Mouse (Mus musculus): ENCODE measurements at regions not wholly inside any gene's neighbourhood (a gene's known extent, or its start where the extent isn't known, plus 50 kb on each side); places are given as distances from the start of the nearest gene placed in this dataset.

DNA sequence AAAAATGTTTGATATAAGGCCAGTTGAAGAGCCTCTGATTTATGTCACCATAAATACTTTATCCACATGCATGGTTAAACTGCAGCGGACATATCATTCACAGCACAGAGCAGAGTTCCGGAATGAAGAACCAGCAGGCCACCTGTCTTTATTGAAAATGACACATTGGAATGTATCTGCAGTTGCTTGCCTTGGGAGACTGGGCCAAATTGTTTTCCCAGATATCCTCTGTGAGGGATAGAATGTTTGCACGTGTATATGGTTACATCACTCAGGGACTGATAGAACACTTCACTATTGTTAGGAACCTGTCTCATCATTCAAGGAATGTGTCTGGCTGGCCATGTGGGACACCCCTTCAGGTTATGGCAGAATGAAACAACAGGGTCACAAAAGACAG, 585.3 kb upstream of the Adgrl2 start:
- no peaks in the 10 kb centered on the region for H3K36me3 ChIP-seq
- H3K27ac ChIP-seq (replicated peaks), result no peak overlapping the region
- WGBS, result 84% methylated on average over 3 of the region's 3 CpGs
- no peak overlapping the region for H3K4me3 ChIP-seq
- no peaks in the 10 kb centered on the region for H3K9me3 ChIP-seq (replicated peaks)
- DNase-seq (ENCODE audit: low spot score), result no peak
- H3K27me3 ChIP-seq (ENCODE audit: low read depth, poor library complexity, severe bottlenecking), result no peaks in the 10 kb centered on the region
- peaks cover 27% of the 10 kb centered on the region for H3K4me1 ChIP-seq

DNA sequence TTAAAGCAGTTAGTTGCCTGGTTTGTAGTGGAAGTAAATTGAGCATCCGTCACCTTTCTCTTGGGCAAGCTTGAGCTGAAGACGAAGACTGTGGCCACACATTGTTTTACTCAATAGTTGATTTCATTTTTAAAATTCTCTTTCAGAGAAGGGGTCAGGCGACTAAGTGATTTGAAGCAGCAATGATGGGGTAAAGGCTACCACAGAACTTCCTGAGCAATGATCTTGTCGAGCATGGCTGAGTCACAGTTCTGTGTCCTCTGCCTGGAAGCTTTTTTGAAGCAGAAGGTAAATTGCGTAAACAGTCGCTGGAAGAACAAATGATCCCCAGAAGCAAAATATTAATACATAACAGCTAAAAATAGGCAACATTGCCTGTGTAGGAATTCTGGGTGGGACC, 576.5 kb upstream of the Adgrl2 start:
- 91% methylated on average over 6 of the region's 6 CpGs for WGBS
- Histone ChIP-seq H3K4me1 (peaks cover 7% of the 10 kb centered on the region), H3K36me3 (no peaks in the 10 kb centered on the region), H3K4me3 (no peak overlapping the region), H3K27ac (replicated peaks) (no peak overlapping the region), H3K27me3 (ENCODE audit: low read depth, poor library complexity, severe bottlenecking) (no peaks in the 10 kb centered on the region), H3K9me3 (replicated peaks) (no peaks in the 10 kb centered on the region)
- no peak for DNase-seq (ENCODE audit: low spot score)

DNA sequence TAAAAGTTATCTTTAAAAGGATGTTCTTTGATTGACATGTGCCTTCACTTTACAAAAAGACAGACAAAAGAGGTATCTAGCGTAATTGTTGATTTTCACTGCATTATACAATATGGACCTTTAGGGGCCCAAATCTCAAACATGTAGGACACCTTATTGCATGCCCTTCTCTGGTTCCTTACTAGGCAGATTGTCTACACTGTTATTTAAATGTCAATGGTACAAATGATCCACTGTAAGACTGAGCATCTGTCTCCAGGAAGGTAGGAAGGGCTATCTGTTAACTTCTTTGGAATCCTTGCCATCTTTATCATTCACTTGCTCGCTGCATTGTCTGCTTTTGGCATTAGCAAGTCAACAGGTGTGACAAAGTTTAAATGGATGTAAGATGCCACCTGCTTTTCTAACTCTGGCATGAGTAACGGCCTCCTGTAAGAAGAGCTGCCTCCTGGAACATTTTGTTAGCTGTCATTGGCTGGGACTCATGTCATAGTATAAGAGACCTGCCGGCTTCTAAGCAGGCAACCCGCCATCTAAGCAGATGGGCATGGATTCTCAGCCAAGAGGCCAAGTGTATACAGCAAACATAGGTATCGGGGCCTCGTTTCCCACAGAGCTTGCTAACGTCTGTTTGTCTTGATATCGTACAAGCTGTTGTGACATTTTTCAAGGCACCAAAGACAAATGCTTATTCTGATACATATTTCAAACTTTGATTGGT, 560.0 kb upstream of the Adgrl2 start:
- DNase-seq (ENCODE audit: low spot score), result no peak
- H3K4me1 ChIP-seq, result no peaks in the 10 kb centered on the region
- no peak overlapping the region for H3K27ac ChIP-seq (replicated peaks)
- H3K27me3 ChIP-seq (ENCODE audit: low read depth, poor library complexity, severe bottlenecking), result no peaks in the 10 kb centered on the region
- WGBS, result 92% methylated on average over 9 of the region's 9 CpGs
- no peaks in the 10 kb centered on the region for H3K9me3 ChIP-seq (replicated peaks)
- H3K36me3 ChIP-seq, result no peaks in the 10 kb centered on the region
- H3K4me3 ChIP-seq, result no peak overlapping the region

DNA sequence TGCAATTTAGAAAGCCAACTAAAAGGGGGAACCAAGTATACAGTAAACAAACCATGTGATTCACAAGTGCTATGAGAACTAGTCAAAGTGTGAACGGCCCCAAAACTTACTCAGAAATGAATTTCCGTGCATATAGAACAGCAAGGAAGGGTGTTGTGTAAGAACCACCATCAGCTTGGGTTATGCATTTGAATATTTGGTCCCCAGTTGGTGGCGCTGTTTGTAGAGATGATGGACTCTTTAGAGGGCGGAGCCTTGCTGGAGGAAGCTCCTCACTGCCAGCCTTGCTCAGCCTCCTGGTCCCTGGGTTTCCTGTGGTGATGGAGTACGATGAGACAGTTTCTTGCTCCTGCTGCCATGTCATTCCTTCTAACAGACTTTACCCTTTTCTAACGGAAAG, 556.7 kb upstream of the Adgrl2 start:
- H3K27me3 ChIP-seq (ENCODE audit: low read depth, poor library complexity, severe bottlenecking), result no peaks in the 10 kb centered on the region
- WGBS, result 78% methylated on average over 6 of the region's 6 CpGs
- H3K36me3 ChIP-seq, result no peaks in the 10 kb centered on the region
- no peak for DNase-seq (ENCODE audit: low spot score)
- no peak overlapping the region for H3K4me3 ChIP-seq
- H3K9me3 ChIP-seq (replicated peaks), result no peaks in the 10 kb centered on the region
- no peaks in the 10 kb centered on the region for H3K4me1 ChIP-seq
- no peak overlapping the region for H3K27ac ChIP-seq (replicated peaks)

DNA sequence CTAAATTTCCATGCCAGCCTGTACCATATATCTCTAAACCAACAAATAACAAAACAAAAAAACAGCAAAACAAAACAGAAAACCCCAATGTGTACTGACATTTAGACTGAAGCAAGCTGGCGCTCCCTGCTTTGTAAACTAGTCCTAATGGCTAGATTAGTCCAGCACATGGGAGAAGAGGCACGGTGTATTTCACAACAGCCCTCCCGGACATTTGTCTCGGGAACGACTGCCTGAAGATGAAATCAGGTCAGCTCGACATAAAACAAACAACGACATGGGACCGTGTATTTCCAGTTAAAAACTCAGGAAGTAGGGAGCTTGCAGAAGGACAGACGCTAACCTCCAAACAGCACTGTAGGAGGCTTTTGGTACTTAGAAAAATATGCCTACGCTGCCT, 555.9 kb upstream of the Adgrl2 start:
- H3K27me3 ChIP-seq (ENCODE audit: low read depth, poor library complexity, severe bottlenecking), result no peaks in the 10 kb centered on the region
- no peak for DNase-seq (ENCODE audit: low spot score)
- H3K9me3 ChIP-seq (replicated peaks), result no peaks in the 10 kb centered on the region
- no peaks in the 10 kb centered on the region for H3K4me1 ChIP-seq
- H3K4me3 ChIP-seq, result no peak overlapping the region
- H3K27ac ChIP-seq (replicated peaks), result no peak overlapping the region
- 82% methylated on average over 10 of the region's 10 CpGs for WGBS
- H3K36me3 ChIP-seq, result no peaks in the 10 kb centered on the region

GRCm38 (mm10) chr3:149534183-149534582, 543.8 kb upstream of the Adgrl2 start:
- H3K27me3 ChIP-seq (ENCODE audit: low read depth, poor library complexity, severe bottlenecking), result peaks cover 47% of the 10 kb centered on the region
- H3K36me3 ChIP-seq, result no peaks in the 10 kb centered on the region
- no peak overlapping the region for H3K27ac ChIP-seq (replicated peaks)
- no peak for DNase-seq (ENCODE audit: low spot score)
- H3K9me3 ChIP-seq (replicated peaks), result no peaks in the 10 kb centered on the region; the same call in 1 of the 2 replicates
- H3K4me1 ChIP-seq, result peaks cover 12% of the 10 kb centered on the region
- no peak overlapping the region for H3K4me3 ChIP-seq
- 34% methylated on average over 4 of the region's 4 CpGs for WGBS

DNA sequence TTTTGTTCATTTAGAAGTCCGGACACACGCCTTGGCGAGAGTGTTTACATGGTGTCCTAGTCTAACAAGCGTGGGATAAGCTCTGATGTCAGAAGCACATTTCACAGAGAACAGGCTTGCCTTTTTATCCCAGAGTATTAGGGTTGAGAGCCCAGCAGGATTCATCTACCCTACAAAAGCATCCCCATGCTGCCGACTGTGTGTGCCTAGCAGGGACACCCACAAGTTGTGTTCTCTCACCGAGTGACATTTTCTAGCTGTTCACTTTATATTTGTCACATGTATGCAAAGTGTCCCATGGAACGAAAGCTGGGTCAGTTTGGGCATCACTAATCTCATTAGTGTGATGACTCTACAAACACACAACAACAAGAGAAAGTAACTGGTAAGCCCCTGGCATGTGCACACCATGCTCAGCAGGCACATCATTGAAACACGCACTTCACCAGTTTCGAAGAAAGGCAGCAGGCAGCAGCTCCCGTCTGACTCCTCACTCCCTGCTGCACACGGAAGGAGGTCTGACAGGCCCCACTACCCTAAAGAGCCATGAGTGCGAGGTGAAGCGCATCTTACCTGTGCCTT, 539.8 kb upstream of the Adgrl2 start:
- Histone ChIP-seq H3K27me3 (ENCODE audit: low read depth, poor library complexity, severe bottlenecking) (peaks cover 60% of the 10 kb centered on the region), H3K9me3 (replicated peaks) (no peaks in the 10 kb centered on the region), H3K27ac (replicated peaks) (no peak overlapping the region), H3K4me1 (peaks cover 12% of the 10 kb centered on the region), H3K4me3 (no peak overlapping the region), H3K36me3 (no peaks in the 10 kb centered on the region)
- DNase-seq (ENCODE audit: low spot score), result no peak
- WGBS, result 65% methylated on average over 13 of the region's 13 CpGs

- no peak for DNase-seq (ENCODE audit: low spot score)
- H3K27ac ChIP-seq (replicated peaks), result no peak overlapping the region
- no peak overlapping the region for H3K4me3 ChIP-seq
- 95% methylated on average over 3 of the region's 3 CpGs for WGBS
- peaks cover 4% of the 10 kb centered on the region; the same call in 1 of the 2 replicates for H3K4me1 ChIP-seq
- H3K36me3 ChIP-seq, result no peaks in the 10 kb centered on the region
- peaks cover 72% of the 10 kb centered on the region for H3K27me3 ChIP-seq (ENCODE audit: low read depth, poor library complexity, severe bottlenecking)
- no peaks in the 10 kb centered on the region for H3K9me3 ChIP-seq (replicated peaks)
Measured at GRCm38 (mm10) chr3:149526509-149526908, 536.2 kb upstream of the Adgrl2 start.

DNA sequence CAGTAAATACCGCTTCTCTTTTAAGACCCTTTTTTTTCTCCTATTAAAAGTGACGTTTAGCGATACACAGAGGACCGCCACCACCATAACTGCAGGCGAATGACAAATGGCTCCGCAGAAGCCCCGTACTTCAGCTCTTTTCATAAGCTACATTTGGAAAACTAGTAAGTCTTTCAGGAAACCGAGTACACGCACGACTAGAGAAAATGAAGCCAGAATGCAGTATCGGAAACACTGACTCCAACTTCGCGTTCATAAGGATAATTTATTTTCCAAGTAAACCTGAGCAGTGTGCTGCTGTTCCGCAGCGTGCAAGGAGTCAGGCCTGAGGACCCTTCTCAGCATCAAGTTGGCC, 529.2 kb upstream of the Adgrl2 start:
- H3K4me3 ChIP-seq, result peak overlapping the region; percentile 55
- no peaks in the 10 kb centered on the region for H3K9me3 ChIP-seq (replicated peaks)
- peak overlapping the region; percentile 76 for H3K27ac ChIP-seq (replicated peaks)
- 23% methylated on average over 15 of the region's 15 CpGs for WGBS
- peaks cover 32% of the 10 kb centered on the region for H3K4me1 ChIP-seq
- H3K36me3 ChIP-seq, result no peaks in the 10 kb centered on the region
- peaks cover 62% of the 10 kb centered on the region for H3K27me3 ChIP-seq (ENCODE audit: low read depth, poor library complexity, severe bottlenecking)
- no peak for DNase-seq (ENCODE audit: low spot score)

GRCm38 (mm10) chr3:149518928-149519574, 528.7 kb upstream of the Adgrl2 start:
- H3K27me3 ChIP-seq (ENCODE audit: low read depth, poor library complexity, severe bottlenecking), result peaks cover 57% of the 10 kb centered on the region
- H3K27ac ChIP-seq (replicated peaks), result peak overlapping the region; percentile 76
- H3K4me3 ChIP-seq, result peak overlapping the region; percentile 55
- WGBS, result 3% methylated on average over 27 of the region's 27 CpGs
- DNase-seq (ENCODE audit: low spot score), result peak; percentile 64
- peaks cover 32% of the 10 kb centered on the region for H3K4me1 ChIP-seq
- no peaks in the 10 kb centered on the region for H3K36me3 ChIP-seq
- no peaks in the 10 kb centered on the region for H3K9me3 ChIP-seq (replicated peaks)

GRCm38 (mm10) chr3:149517537-149517936, 527.2 kb upstream of the Adgrl2 start:
- Histone ChIP-seq H3K9me3 (replicated peaks) (no peaks in the 10 kb centered on the region), H3K36me3 (no peaks in the 10 kb centered on the region), H3K27ac (replicated peaks) (0 out of 2 replicates have a peak overlapping the region, but pooled peaks have one; percentile 38), H3K4me1 (peaks cover 32% of the 10 kb centered on the region), H3K4me3 (no peak overlapping the region), H3K27me3 (ENCODE audit: low read depth, poor library complexity, severe bottlenecking) (peaks cover 42% of the 10 kb centered on the region)
- DNase-seq (ENCODE audit: low spot score), result peak; percentile 38
- WGBS, result 56% methylated on average over 11 of the region's 11 CpGs

DNA sequence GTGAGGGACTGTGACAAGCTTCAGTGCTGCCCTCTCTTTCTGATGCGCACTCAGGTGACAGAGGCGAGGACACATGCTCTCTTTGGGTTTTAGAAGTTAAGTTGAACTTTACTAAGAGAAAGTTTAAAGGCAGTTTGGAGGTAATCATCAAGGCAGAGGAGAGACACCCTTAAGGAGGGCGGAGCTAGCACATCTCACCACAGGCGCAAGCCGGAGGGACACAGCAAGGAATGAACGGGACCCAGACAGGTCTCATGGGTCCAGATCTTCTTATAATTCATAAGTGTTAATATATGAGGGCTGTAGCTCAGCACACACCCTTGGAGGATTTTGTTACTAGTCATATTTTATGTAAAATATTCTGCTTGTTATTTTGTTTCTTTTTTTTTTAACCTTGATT, 518.8 kb upstream of the Adgrl2 start:
- Histone ChIP-seq H3K4me1 (no peaks in the 10 kb centered on the region), H3K27me3 (ENCODE audit: low read depth, poor library complexity, severe bottlenecking) (no peaks in the 10 kb centered on the region), H3K27ac (replicated peaks) (no peak overlapping the region), H3K4me3 (no peak overlapping the region), H3K9me3 (replicated peaks) (no peaks in the 10 kb centered on the region), H3K36me3 (no peaks in the 10 kb centered on the region)
- 91% methylated on average over 6 of the region's 6 CpGs for WGBS
- DNase-seq (ENCODE audit: low spot score), result no peak

DNA sequence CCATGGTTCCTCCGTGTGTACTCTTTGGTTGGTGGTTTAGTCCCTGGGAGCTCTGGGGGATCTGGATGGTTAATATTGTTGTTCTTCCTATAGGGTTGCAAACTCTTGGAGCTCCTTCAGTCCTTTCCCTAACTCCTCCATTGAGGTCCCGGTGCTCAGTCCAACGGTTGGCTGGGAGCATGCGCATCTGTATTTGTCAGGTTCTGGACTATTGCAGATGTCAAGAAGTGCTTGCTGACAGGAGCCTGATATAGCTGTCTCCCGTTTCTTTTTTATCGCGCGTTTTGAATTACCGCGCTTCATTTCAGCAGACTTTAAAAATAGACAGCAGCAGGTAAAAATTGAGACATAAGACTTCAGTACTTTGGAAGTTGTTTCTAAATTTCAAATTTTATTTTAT, 518.3 kb upstream of the Adgrl2 start:
- Histone ChIP-seq H3K4me3 (no peak overlapping the region), H3K9me3 (replicated peaks) (no peaks in the 10 kb centered on the region), H3K36me3 (no peaks in the 10 kb centered on the region), H3K27me3 (ENCODE audit: low read depth, poor library complexity, severe bottlenecking) (no peaks in the 10 kb centered on the region), H3K27ac (replicated peaks) (no peak overlapping the region), H3K4me1 (no peaks in the 10 kb centered on the region)
- no peak for DNase-seq (ENCODE audit: low spot score)
- WGBS, result 91% methylated on average over 10 of the region's 10 CpGs
